29 mouse cellular contexts compared by ENCODE assay signal in the genomic region with DNA sequence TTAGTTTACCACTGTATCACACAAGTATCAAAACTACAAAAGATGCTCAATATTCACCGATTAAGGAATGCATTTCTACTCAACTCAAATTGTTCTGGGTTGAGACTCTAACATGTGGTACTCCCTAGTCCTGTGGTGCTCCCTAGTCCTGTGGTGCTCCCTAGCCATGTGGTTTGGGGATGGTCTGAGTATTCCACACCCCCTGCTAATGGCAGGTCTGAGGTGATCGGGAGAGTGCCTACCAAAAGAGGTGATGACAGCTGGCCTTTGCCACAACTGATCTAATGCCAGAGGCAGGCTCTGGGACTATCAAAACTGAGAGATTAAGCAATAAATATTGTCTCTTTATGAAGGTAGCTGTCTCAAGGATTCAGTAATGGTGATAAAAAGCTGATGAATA.
A peak's percentile ranks its signal among the peaks of the same experiment; 100 is the strongest.
DNase-seq lines count a peak whose midpoint lies in the region; ATAC-seq lines count a peak whose summit lies in the region.
"Had no signal": no experiment of that assay in that cellular context is flagged by ENCODE, and none has a peak within 500 bp of the region (broad histone marks: within the 10 kb centered on the region; RNA-seq: fewer than 3 reads in every experiment).

No protein-coding gene starts in this region.

- H3K27me3 ChIP-seq in heart, embryonic 12.5 days (replicated peaks) = no peaks in the 10 kb centered on the region
- no peaks in the 10 kb centered on the region for H3K27me3 ChIP-seq in heart, embryonic 10.5 days (ENCODE audit: insufficient read depth, poor library complexity, severe bottlenecking)
- H3K27me3 ChIP-seq in heart, embryonic 16.5 days (ENCODE audit: control insufficient read depth, insufficient read depth, low read length) = no peaks in the 10 kb centered on the region
- H3K27me3 ChIP-seq: embryonic facial prominence, embryonic 13.5 days; forebrain, embryonic 13.5 days; hindbrain, embryonic 13.5 days; intestine, embryonic 15.5 days had no signal

- no peak overlapping the region for H3K4me2 ChIP-seq in heart, embryonic 12.5 days
- no peak overlapping the region for H3K4me2 ChIP-seq in heart, embryonic 16.5 days (ENCODE audit: low read depth, low read length)
- H3K4me2 ChIP-seq: embryonic facial prominence, embryonic 13.5 days; forebrain, embryonic 13.5 days; hindbrain, embryonic 13.5 days; intestine, embryonic 15.5 days had no signal

- H3K36me3 ChIP-seq in heart, embryonic 12.5 days = peaks cover 19% of the 10 kb centered on the region
- peaks cover 14% of the 10 kb centered on the region for H3K36me3 ChIP-seq in heart, embryonic 10.5 days
- peaks cover 9% of the 10 kb centered on the region for H3K36me3 ChIP-seq in heart, embryonic 16.5 days (ENCODE audit: control insufficient read depth, insufficient read depth)

- no peak overlapping the region for H3K9ac ChIP-seq in heart, embryonic 12.5 days
- H3K9ac ChIP-seq in heart, embryonic 16.5 days (ENCODE audit: low read length) = no peak overlapping the region
- H3K9ac ChIP-seq: embryonic facial prominence, embryonic 13.5 days; forebrain, embryonic 13.5 days; hindbrain, embryonic 13.5 days; intestine, embryonic 15.5 days had no signal

- H3K27ac ChIP-seq in heart, embryonic 12.5 days (ENCODE audit: poor library complexity, severe bottlenecking) = peak overlapping the region; percentile 55
- no peak overlapping the region for H3K27ac ChIP-seq in heart, embryonic 10.5 days
- H3K27ac ChIP-seq in heart, embryonic 16.5 days (ENCODE audit: low read length) = 0 out of 2 replicates have a peak overlapping the region, but pooled peaks have one; percentile 16
- peak overlapping the region; percentile 57 for H3K27ac ChIP-seq in brown adipose tissue, adult 24 weeks (replicated peaks; ENCODE audit: low read depth, low read length)
- H3K27ac ChIP-seq: embryonic facial prominence, embryonic 10.5 days; embryonic facial prominence, embryonic 13.5 days; forebrain, embryonic 10.5 days; forebrain, embryonic 13.5 days; hindbrain, embryonic 10.5 days; hindbrain, embryonic 13.5 days; intestine, embryonic 15.5 days had no signal

- H3K4me3 ChIP-seq in heart, embryonic 12.5 days = no peak overlapping the region
- no peak overlapping the region for H3K4me3 ChIP-seq in heart, embryonic 10.5 days
- no peak overlapping the region for H3K4me3 ChIP-seq in heart, embryonic 16.5 days (ENCODE audit: low read length)
- no peak overlapping the region for H3K4me3 ChIP-seq in brown adipose tissue, adult 24 weeks (ENCODE audit: insufficient read depth, low read depth, low read length)
- H3K4me3 ChIP-seq: embryonic facial prominence, embryonic 10.5 days; embryonic facial prominence, embryonic 13.5 days; forebrain, embryonic 10.5 days; forebrain, embryonic 13.5 days; hindbrain, embryonic 10.5 days; hindbrain, embryonic 13.5 days; intestine, embryonic 15.5 days had no signal

- H3K4me1 ChIP-seq in heart, embryonic 12.5 days (replicated peaks) = peaks cover 82% of the 10 kb centered on the region
- H3K4me1 ChIP-seq in heart, embryonic 10.5 days = peaks cover 61% of the 10 kb centered on the region
- peaks cover 77% of the 10 kb centered on the region for H3K4me1 ChIP-seq in heart, embryonic 16.5 days (ENCODE audit: control insufficient read depth, insufficient read depth, low read length)
- peaks cover 57% of the 10 kb centered on the region for H3K4me1 ChIP-seq in brown adipose tissue, adult 24 weeks (ENCODE audit: control insufficient read depth, insufficient read depth, insufficient read length, low read length)

- 82% methylated on average over 2 of the region's 2 CpGs for WGBS in heart, embryonic 12.5 days
- 79% methylated on average over 2 of the region's 2 CpGs for WGBS in heart, embryonic 10.5 days
- WGBS in heart, embryonic 16.5 days = 76% methylated on average over 2 of the region's 2 CpGs

- no peaks in the 10 kb centered on the region for H3K9me3 ChIP-seq in heart, embryonic 12.5 days (replicated peaks)
- no peaks in the 10 kb centered on the region for H3K9me3 ChIP-seq in heart, embryonic 10.5 days
- H3K9me3 ChIP-seq in heart, embryonic 16.5 days (replicated peaks; ENCODE audit: control insufficient read depth, low read length) = no peaks in the 10 kb centered on the region
- H3K9me3 ChIP-seq: embryonic facial prominence, embryonic 10.5 days; embryonic facial prominence, embryonic 13.5 days; forebrain, embryonic 10.5 days; forebrain, embryonic 13.5 days; hindbrain, embryonic 10.5 days; hindbrain, embryonic 13.5 days; intestine, embryonic 15.5 days had no signal

- peak; percentile 38 for DNase-seq in adrenal gland, adult 2 months
- no peak for DNase-seq in adrenal gland, postnatal 25 days
- DNase-seq in heart, embryonic 10.5 days (ENCODE audit: low spot score) = no peak
- DNase-seq in heart, postnatal 4 days = no peak
- no peak for DNase-seq in kidney, postnatal 14 days
- DNase-seq: adrenal gland, postnatal 10 days; cerebellum, adult 11-12 months; cerebellum, adult 8-10 months; cerebellum, postnatal 10 days; cerebellum, postnatal 36 days; embryo, embryonic 11 days; gastrocnemius, postnatal 10 days; gastrocnemius, postnatal 36 days; heart, postnatal 10 days; kidney, adult 11 months; kidney, adult 9 months had no signal

- ATAC-seq in heart, embryonic 12.5 days (ENCODE audit: insufficient number of reproducible peaks, low FRiP score) = no peak
- ATAC-seq in heart, embryonic 16.5 days (replicated peaks; ENCODE audit: extremely low read depth, insufficient read depth, low FRiP score) = no peak
- ATAC-seq: activated CD4-positive, CD25-positive, alpha-beta regulatory T cell, adult 4 months; forebrain, embryonic 13.5 days; forebrain, embryonic 16.5 days; hindbrain, embryonic 16.5 days; intestine, embryonic 15.5 days had no signal
